Mouse (Mus musculus) ES-E14 (cell line): ENCODE data around the gene Rhoc.
"Not testable (repeated sequence)": the region's sequence is repeated elsewhere in the genome, so short reads cannot be mapped to it uniquely, and the experiment has no call there.

Experiments
- MAFK ChIP-seq: IDR thresholded peaks from 2 replicates; pipeline ENCODE4 v1.6.1; 2014; ENCODE audit warnings: mild to moderate bottlenecking, low read depth, low read length, inconsistent platforms; ENCODE audit not compliant: insufficient read depth
- ZNF384 ChIP-seq: IDR thresholded peaks from 2 replicates; pipeline ENCODE4 v1.6.1; 2012; ENCODE audit warnings: low read depth, low read length, inconsistent platforms

GRCm38 (mm10) chr3:104752845-104753244, 35.3 kb upstream of the Rhoc start:
- not testable (repeated sequence) for TF ChIP-seq ZNF384, MAFK
